Mouse (Mus musculus) G1E (cell line): ENCODE data around the gene Tcf19. TPM values are rescaled to one million over a fixed set of nuclear protein-coding genes. Genes with fewer than 3 reads are reported as not detected.
A peak's percentile ranks its signal among the peaks of the same experiment; 100 is the strongest.

ENCODE experiments used
- ATAC-seq: 2 replicates; pipeline ENCODE4 v1.8.0; 2016; ENCODE audit warnings: mild to moderate bottlenecking; ENCODE audit not compliant: insufficient number of reproducible peaks, poor library complexity, low FRiP score, severe bottlenecking; ENCODE audit errors: extremely low read depth
- DNase-seq: peaks from one replicate; pipeline ENCODE4 v3.0.0; 2012; ENCODE audit warnings: low spot score
- H3K27me3 ChIP-seq: 2 replicates; pipeline ENCODE4 v1.6.1; 2012; ENCODE audit warnings: mild to moderate bottlenecking, low read length, inconsistent platforms; ENCODE audit not compliant: insufficient read depth
- H3K36me3 ChIP-seq: replicated peaks from 2 replicates; pipeline ENCODE3; 2012; ENCODE audit warnings: mild to moderate bottlenecking, inconsistent platforms
- H3K4me1 ChIP-seq: 2 replicates; pipeline ENCODE4 v1.6.1; 2012; ENCODE audit warnings: low read depth, low read length, inconsistent platforms, mixed read lengths; ENCODE audit not compliant: insufficient read depth
- H3K4me3 ChIP-seq: 2 replicates; pipeline ENCODE4 v1.5.1; 2012; ENCODE audit warnings: low read depth, mild to moderate bottlenecking, inconsistent platforms, low read length, moderate library complexity, mixed read lengths
- H3K9me3 ChIP-seq: replicated peaks from 2 replicates; pipeline ENCODE4 v1.6.1; 2012; ENCODE audit warnings: inconsistent platforms
- CTCF ChIP-seq: IDR thresholded peaks from 2 replicates; pipeline ENCODE4 v1.5.1; 2012; ENCODE audit warnings: low read depth, low read length, inconsistent platforms, mixed read lengths
- GATA1 ChIP-seq: IDR thresholded peaks from 2 replicates; pipeline ENCODE4 v1.6.1; 2012; ENCODE audit warnings: borderline replicate concordance, low read length, inconsistent platforms, mixed read lengths
- GATA2 ChIP-seq: IDR thresholded peaks from 2 replicates; pipeline ENCODE4 v1.6.1; 2012; ENCODE audit warnings: low read depth, low read length, inconsistent platforms, borderline replicate concordance
- POLR2AphosphoS5 ChIP-seq: IDR thresholded peaks from 2 replicates; pipeline ENCODE4 v1.6.1; 2012; ENCODE audit warnings: low read depth, low read length, inconsistent platforms; ENCODE audit not compliant: insufficient replicate concordance
- TAL1 ChIP-seq: conservative IDR thresholded peaks from 2 replicates; pipeline ENCODE4 v1.6.1; 2012; ENCODE audit warnings: low read depth, low read length, inconsistent platforms, mixed read lengths
- polyA plus RNA-seq: library from polyadenylated mRNA; stranded (reverse); fragments of >175 nt; gene quantifications from 2 replicates; pipeline ENCODE4 v1.2.3, GENCODE M21; 2012
- total RNA-seq, 2 experiments: library from RNA; stranded (forward) in 1 of 2; stranded (reverse) in 1 of 2; fragments of 200-1000 nt in 1 of 2; fragments of >200 nt in 1 of 2; fragmentation: Nextera tagmentation in 1 of 2; gene quantifications; 2 replicates each; pipeline ENCODE4 v1.2.3; 2014 to 2017

The Tcf19 gene
- total and polyA plus RNA-seq, 3 experiments, result 29.8 to 67.4 (median 63.4) TPM

GRCm38 (mm10) chr17:35547465-35547864 is 30.8 kb upstream of the Tcf19 start:
- H3K4me1 ChIP-seq, result no peaks in the 10 kb centered on the region
- ATAC-seq, result no peak
- DNase-seq, result no peak
- no peaks in the 10 kb centered on the region for H3K9me3 ChIP-seq
- no peaks in the 10 kb centered on the region for H3K36me3 ChIP-seq
- peaks cover 6% of the 10 kb centered on the region; the same call in 1 of the 2 replicates for H3K27me3 ChIP-seq
- no peak overlapping the region for H3K4me3 ChIP-seq
- TF ChIP-seq POLR2AphosphoS5, result no peak
- no peak for TF ChIP-seq CTCF
- no peak for TF ChIP-seq GATA1

GRCm38 (mm10) chr17:35544680-35545079 is 28.1 kb upstream of the Tcf19 start:
- Histone ChIP-seq H3K36me3 (no peaks in the 10 kb centered on the region), H3K27me3 (peaks cover 1% of the 10 kb centered on the region; the same call in 1 of the 2 replicates), H3K4me1 (no peaks in the 10 kb centered on the region), H3K4me3 (no peak overlapping the region), H3K9me3 (no peaks in the 10 kb centered on the region)
- peak; percentile 63 for TF ChIP-seq CTCF
- no peak for TF ChIP-seq GATA2
- DNase-seq (peak; percentile 31), ATAC-seq (no peak)

DNA sequence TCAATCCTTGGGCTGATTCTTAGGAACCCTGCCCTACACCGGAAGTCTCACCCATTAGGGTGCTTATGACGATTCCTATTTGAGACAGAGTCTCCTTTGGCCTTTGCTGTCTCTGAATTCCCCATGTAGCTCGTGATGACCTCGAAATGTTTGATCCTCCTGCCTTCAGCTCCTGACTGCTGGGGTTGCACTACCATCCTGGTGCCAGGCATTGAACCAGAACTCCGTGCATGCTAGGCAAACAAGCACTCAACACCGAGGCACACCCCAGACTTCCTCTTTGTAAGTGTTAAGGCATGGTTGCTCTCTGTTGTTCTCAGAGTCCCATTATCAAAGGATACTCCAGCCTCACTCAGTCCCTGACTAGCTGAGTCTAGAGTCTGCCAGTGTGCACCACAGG is 27.4 kb upstream of the Tcf19 start:
- ATAC-seq (no peak), DNase-seq (no peak)
- H3K4me1 ChIP-seq, result no peaks in the 10 kb centered on the region
- H3K36me3 ChIP-seq, result no peaks in the 10 kb centered on the region
- H3K9me3 ChIP-seq, result no peaks in the 10 kb centered on the region
- no peak overlapping the region for H3K4me3 ChIP-seq
- TF ChIP-seq GATA2 (no peak), CTCF (no peak)
- peaks cover 6% of the 10 kb centered on the region for H3K27me3 ChIP-seq

- H3K9me3 ChIP-seq, result no peaks in the 10 kb centered on the region
Observed at GRCm38 (mm10) chr17:35543412-35543861, 26.8 kb upstream of the Tcf19 start.

DNA sequence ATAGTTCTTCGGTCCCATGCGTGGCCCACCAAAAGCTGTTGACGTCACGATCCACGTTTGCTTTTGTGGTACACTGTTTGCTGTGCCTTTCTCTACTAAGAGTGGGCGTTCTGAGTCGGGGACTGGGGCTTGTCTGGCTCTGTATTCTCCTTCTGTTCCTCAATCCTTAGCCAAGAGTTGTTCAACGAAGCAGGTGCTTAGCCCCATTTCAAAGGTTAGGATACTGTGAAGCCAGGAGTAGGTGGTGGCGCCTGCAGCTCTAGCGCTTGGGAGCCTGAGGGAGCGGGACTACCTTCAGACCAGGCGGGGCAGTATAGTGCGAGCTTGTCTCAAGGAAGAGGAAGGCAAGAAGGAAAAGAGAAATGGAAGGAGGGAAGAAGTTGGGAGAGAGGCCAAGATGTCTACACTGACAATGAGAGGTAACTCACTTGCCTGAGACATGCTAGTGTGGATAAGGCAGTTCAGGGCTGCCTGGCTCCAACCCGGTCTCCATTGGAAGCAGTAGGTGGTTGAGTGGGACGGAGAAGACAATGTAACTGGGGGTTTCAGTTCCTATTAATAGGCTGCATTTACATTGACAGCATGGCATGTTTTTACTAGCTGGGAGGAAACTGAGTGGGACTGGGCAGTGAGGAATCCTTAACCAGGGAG is 26.3 kb upstream of the Tcf19 start:
- no peaks in the 10 kb centered on the region for H3K9me3 ChIP-seq
- H3K4me3 ChIP-seq, result no peak overlapping the region
- peaks cover 6% of the 10 kb centered on the region for H3K27me3 ChIP-seq
- H3K4me1 ChIP-seq, result no peaks in the 10 kb centered on the region
- no peaks in the 10 kb centered on the region for H3K36me3 ChIP-seq
- no peak for DNase-seq
- TF ChIP-seq GATA2 (no peak), TAL1 (no peak), GATA1 (no peak)
- ATAC-seq, result no peak

More at GRCm38 (mm10) chr17:35543412-35543861, 26.8 kb upstream of the Tcf19 start:
- Histone ChIP-seq H3K4me3 (no peak overlapping the region), H3K27me3 (peaks cover 6% of the 10 kb centered on the region), H3K36me3 (no peaks in the 10 kb centered on the region), H3K4me1 (no peaks in the 10 kb centered on the region)
- TF ChIP-seq TAL1 (no peak), CTCF (no peak), GATA1 (no peak), GATA2 (no peak), POLR2AphosphoS5 (no peak)
- ATAC-seq (no peak), DNase-seq (no peak)

- no peak for ATAC-seq
- DNase-seq, result no peak
Observed at GRCm38 (mm10) chr17:35539540-35539939, 22.9 kb upstream of the Tcf19 start.

GRCm38 (mm10) chr17:35538476-35538875 is 21.9 kb upstream of the Tcf19 start:
- Histone ChIP-seq H3K4me1 (peaks cover 2% of the 10 kb centered on the region; the same call in 1 of the 2 replicates), H3K36me3 (no peaks in the 10 kb centered on the region), H3K27me3 (peaks cover 16% of the 10 kb centered on the region), H3K4me3 (no peak overlapping the region), H3K9me3 (no peaks in the 10 kb centered on the region)
- ATAC-seq, result no peak
- DNase-seq, result no peak
- TF ChIP-seq GATA2 (no peak), CTCF (no peak), TAL1 (no peak), GATA1 (no peak), POLR2AphosphoS5 (no peak)

More at GRCm38 (mm10) chr17:35539540-35539939, 22.9 kb upstream of the Tcf19 start:
- Histone ChIP-seq H3K36me3 (no peaks in the 10 kb centered on the region), H3K4me3 (no peak overlapping the region), H3K27me3 (peaks cover 13% of the 10 kb centered on the region), H3K9me3 (no peaks in the 10 kb centered on the region), H3K4me1 (no peaks in the 10 kb centered on the region; the same call in 1 of the 2 replicates)
- TF ChIP-seq GATA2 (no peak), TAL1 (no peak), POLR2AphosphoS5 (no peak), GATA1 (no peak), CTCF (no peak)
